Mouse (Mus musculus): Measurements from ENCODE around the gene Rcan2. TPM values are rescaled to one million over a fixed set of nuclear protein-coding genes. Genes with fewer than 3 reads are reported as not detected.

The Rcan2 gene
- polyA plus RNA-seq, 1 experiment, result not detected

DNA sequence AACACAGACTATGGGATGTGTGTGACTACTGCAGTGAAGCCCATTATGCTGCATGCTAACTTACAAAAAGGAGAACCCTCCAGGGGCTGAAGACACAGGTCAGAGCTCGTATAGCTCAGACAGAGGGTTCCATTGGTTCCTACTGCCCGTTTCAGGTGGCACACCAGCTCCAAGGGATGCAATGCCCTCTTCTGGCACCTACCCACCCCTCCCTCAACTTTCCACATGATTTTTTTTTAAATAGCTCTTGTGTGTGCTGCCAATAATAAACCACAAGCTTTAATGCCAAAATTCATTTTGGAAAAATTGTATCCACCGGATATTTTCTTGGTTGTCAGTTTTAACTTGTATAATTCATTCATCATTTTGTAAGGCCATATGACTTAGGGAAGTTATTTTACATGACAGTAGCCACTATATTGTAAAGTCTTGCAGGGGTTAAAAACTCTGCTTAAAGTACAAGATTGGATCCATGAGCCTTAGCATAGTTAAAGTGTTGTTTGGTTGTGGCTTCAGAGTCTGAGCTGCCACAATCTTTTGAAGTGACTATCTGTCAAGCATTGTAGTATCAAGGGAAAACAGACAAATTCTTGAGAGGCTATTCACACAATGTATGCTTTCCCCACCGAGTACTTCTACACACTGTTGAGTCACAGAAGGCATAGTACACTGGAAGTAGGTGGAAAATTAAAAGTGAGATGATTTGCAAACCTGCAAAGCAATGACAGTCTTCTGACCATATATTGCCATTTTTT, 212.8 kb downstream of the Rcan2 start:
- Histone ChIP-seq H3K4me1 (ENCODE audit: control insufficient read depth) (no peaks in the 10 kb centered on the region), H3K9me3 (ENCODE audit: control insufficient read depth, low read length) (no peaks in the 10 kb centered on the region), H3K36me3 (ENCODE audit: control insufficient read depth) (no peaks in the 10 kb centered on the region), H3K27me3 (ENCODE audit: control insufficient read depth) (no peaks in the 10 kb centered on the region), H3K4me3 (replicated peaks) (no peak overlapping the region)
- TF ChIP-seq TAL1 (IDR thresholded peaks at IDR 0.05; ENCODE audit: low read length), result no peak
- TF ChIP-seq GATA1 (IDR thresholded peaks at IDR 0.05; ENCODE audit: low read length), result no peak

DNA sequence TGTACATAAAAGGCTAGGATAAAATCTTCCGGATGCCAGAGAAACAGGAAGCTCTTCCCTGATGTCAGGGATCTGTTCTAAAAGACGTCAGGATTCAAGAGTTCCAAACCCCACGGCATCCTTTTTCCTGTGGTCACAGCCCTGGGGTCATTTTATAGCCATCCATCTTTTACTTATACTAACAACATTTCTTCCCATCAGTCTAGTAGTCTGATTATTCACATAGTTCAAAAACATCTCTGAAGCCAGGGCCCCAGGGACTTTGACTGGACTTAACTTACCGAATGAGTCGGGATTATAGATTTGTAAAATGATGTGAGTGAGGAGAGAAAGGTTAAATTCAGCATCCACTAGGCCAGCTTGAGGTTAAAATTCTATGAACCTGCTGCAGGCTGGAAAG, 215.2 kb downstream of the Rcan2 start:
- no peaks in the 10 kb centered on the region for H3K27me3 ChIP-seq (ENCODE audit: control insufficient read depth)
- H3K4me1 ChIP-seq (ENCODE audit: control insufficient read depth), result no peaks in the 10 kb centered on the region
- TF ChIP-seq GATA1 (IDR thresholded peaks at IDR 0.05; ENCODE audit: low read length), result no peak
- TF ChIP-seq TAL1 (IDR thresholded peaks at IDR 0.05; ENCODE audit: low read length), result no peak
- no peaks in the 10 kb centered on the region for H3K36me3 ChIP-seq (ENCODE audit: control insufficient read depth)
- H3K9me3 ChIP-seq (ENCODE audit: control insufficient read depth, low read length), result no peaks in the 10 kb centered on the region
- H3K4me3 ChIP-seq (replicated peaks), result no peak overlapping the region

DNA sequence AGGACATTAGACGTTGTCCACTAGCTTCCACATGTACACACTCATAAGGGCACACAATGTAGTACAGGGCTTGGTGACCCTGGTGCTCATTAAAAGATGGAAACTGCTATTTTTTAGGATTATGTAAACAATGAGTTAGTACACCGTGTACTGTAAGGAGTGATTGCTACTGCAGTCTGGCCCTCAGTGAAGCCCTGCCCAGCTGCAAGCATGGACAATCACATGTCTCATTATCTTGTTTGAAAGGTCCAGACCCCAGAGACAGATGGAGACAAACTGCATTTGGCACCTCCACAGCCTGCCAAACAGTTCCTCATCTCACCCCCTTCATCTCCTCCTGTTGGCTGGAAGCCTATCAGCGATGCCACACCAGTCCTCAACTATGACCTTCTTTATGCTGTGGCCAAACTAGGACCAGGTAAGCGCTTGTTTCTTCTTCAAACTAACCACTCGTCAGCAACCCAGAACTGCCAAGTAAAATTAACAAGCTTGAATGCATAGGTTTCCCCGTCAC, 219.6 kb downstream of the Rcan2 start:
- Histone ChIP-seq H3K27me3 (ENCODE audit: control insufficient read depth) (no peaks in the 10 kb centered on the region), H3K36me3 (ENCODE audit: control insufficient read depth) (no peaks in the 10 kb centered on the region), H3K4me3 (replicated peaks) (no peak overlapping the region), H3K4me1 (ENCODE audit: control insufficient read depth) (no peaks in the 10 kb centered on the region), H3K9me3 (ENCODE audit: control insufficient read depth, low read length) (no peaks in the 10 kb centered on the region)
- TF ChIP-seq TAL1 (IDR thresholded peaks at IDR 0.05; ENCODE audit: low read length), result no peak
- TF ChIP-seq GATA1 (IDR thresholded peaks at IDR 0.05; ENCODE audit: low read length), result no peak

DNA sequence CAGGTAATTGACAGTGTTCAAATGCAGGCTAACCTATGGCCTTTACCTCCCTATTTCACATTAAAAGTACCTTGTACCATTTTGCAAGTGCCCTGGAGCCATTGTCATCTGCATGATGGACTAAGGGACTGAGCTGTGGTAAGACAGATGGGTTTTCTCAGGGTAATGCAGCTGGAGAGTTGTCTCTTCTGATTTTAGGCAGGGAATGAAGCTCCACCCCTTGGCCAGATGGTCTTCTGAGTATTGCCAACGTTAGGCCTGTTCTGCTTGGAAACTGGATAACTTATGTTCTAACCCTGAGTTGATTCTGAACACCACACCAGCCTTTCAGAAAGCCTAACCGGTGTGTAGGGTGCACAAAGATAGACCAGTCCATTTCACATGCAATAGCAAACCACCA, 222.7 kb downstream of the Rcan2 start:
- no peaks in the 10 kb centered on the region for H3K4me1 ChIP-seq (ENCODE audit: control insufficient read depth)
- TF ChIP-seq TAL1 (IDR thresholded peaks at IDR 0.05; ENCODE audit: low read length) (no peak), GATA1 (IDR thresholded peaks at IDR 0.05; ENCODE audit: low read length) (no peak)

DNA sequence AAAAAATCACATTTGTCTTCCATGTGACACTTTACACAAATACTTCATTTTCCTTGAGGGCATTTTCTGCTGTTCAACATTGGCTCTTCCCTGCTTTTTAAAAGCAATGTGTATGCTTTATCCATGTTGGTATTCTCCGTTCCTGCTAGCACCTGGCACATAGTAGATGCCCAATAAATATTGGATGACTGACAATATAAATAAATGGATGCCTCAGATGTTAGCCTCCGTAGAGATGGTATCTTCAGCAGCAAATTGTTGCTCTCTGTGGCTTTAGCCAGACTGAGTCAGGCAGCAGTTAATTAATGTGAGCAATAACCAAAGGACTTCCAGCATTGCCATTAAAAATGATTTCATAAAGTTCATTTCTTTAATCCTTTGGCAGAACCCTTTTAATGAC, 223.9 kb downstream of the Rcan2 start:
- H3K36me3 ChIP-seq (ENCODE audit: control insufficient read depth), result no peaks in the 10 kb centered on the region
- TF ChIP-seq TAL1 (IDR thresholded peaks at IDR 0.05; ENCODE audit: low read length), result no peak
- no peak for TF ChIP-seq GATA1 (IDR thresholded peaks at IDR 0.05; ENCODE audit: low read length)
- H3K9me3 ChIP-seq (ENCODE audit: control insufficient read depth, low read length), result no peaks in the 10 kb centered on the region
- H3K27me3 ChIP-seq (ENCODE audit: control insufficient read depth), result no peaks in the 10 kb centered on the region
- H3K4me3 ChIP-seq (replicated peaks), result no peak overlapping the region
- H3K4me1 ChIP-seq (ENCODE audit: control insufficient read depth), result no peaks in the 10 kb centered on the region

More for the DNA sequence above, 222.7 kb downstream of the Rcan2 start:
- Histone ChIP-seq H3K9me3 (ENCODE audit: control insufficient read depth, low read length) (no peaks in the 10 kb centered on the region), H3K27me3 (ENCODE audit: control insufficient read depth) (no peaks in the 10 kb centered on the region), H3K4me3 (replicated peaks) (no peak overlapping the region), H3K36me3 (ENCODE audit: control insufficient read depth) (no peaks in the 10 kb centered on the region)

DNA sequence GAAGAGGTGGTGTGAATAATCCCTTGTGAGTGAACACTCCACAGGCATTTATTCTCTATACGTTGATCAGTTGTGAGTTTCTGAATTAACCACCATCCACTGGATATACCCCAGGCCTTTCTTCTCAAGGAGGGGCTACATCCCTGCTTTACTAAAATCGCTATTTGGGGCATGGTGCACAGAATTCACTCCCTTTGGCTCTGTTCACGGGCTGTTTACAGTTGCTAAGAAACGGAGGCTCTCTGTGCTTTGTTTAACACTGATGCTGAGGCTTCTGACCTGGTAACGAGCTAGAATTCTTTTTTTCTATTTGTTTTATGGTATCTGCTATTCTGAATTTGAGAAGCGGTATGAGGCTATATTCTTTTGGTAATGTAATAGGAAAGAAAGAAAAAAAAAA, 224.8 kb downstream of the Rcan2 start:
- no peaks in the 10 kb centered on the region for H3K27me3 ChIP-seq (ENCODE audit: control insufficient read depth)
- no peaks in the 10 kb centered on the region for H3K9me3 ChIP-seq (ENCODE audit: control insufficient read depth, low read length)
- no peak for TF ChIP-seq GATA1 (IDR thresholded peaks at IDR 0.05; ENCODE audit: low read length)
- no peak for TF ChIP-seq TAL1 (IDR thresholded peaks at IDR 0.05; ENCODE audit: low read length)

DNA sequence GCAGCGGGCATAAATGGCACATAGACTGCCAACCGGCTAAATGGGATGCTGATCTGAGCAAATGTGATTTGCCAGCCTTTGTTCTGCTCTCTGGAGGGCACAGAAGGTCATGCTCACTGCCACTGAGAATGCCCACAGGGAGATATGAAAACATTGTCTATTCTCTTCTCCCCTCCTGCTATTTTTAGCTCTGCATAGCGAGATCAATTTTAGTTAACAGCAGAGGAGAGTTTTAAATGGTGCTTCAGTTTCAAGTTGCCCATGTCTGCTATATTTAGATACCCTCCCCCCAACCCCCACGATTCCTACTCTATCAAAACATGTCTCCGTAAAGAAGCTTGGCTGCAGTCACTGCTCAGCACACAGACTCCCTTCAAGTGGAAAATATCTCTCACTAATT, 225.2 kb downstream of the Rcan2 start:
- H3K9me3 ChIP-seq (ENCODE audit: control insufficient read depth, low read length), result no peaks in the 10 kb centered on the region
- no peak for TF ChIP-seq TAL1 (IDR thresholded peaks at IDR 0.05; ENCODE audit: low read length)
- no peak for TF ChIP-seq GATA1 (IDR thresholded peaks at IDR 0.05; ENCODE audit: low read length)

More for the DNA sequence above, 224.8 kb downstream of the Rcan2 start:
- Histone ChIP-seq H3K4me1 (ENCODE audit: control insufficient read depth) (no peaks in the 10 kb centered on the region), H3K4me3 (replicated peaks) (no peak overlapping the region), H3K36me3 (ENCODE audit: control insufficient read depth) (no peaks in the 10 kb centered on the region)

DNA sequence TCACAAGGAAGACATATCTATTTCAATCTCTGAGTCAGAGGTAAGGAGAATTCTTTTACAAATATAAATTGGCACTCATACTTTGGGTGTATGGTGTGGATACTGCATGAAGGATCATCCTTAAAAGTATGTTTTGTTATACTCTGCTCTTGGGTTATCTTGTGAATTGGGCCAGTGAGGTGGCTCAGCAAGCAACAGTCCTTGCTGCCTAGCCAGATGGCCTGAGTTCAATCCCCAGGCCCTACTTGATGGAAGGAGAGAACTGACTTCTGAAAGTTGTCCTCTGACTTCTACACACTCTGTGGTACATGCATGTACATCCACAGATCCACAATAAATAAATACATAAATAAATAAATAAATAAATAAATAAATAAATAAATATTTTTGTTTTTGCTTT, 225.6 kb downstream of the Rcan2 start:
- Histone ChIP-seq H3K4me1 (ENCODE audit: control insufficient read depth) (no peaks in the 10 kb centered on the region), H3K9me3 (ENCODE audit: control insufficient read depth, low read length) (no peaks in the 10 kb centered on the region), H3K36me3 (ENCODE audit: control insufficient read depth) (no peaks in the 10 kb centered on the region), H3K4me3 (replicated peaks) (no peak overlapping the region), H3K27me3 (ENCODE audit: control insufficient read depth) (no peaks in the 10 kb centered on the region)
- TF ChIP-seq TAL1 (IDR thresholded peaks at IDR 0.05; ENCODE audit: low read length) (no peak), GATA1 (IDR thresholded peaks at IDR 0.05; ENCODE audit: low read length) (no peak)

More for the DNA sequence above, 225.2 kb downstream of the Rcan2 start:
- no peak overlapping the region for H3K4me3 ChIP-seq (replicated peaks)
- H3K27me3 ChIP-seq (ENCODE audit: control insufficient read depth), result no peaks in the 10 kb centered on the region
- no peaks in the 10 kb centered on the region for H3K4me1 ChIP-seq (ENCODE audit: control insufficient read depth)
- H3K36me3 ChIP-seq (ENCODE audit: control insufficient read depth), result no peaks in the 10 kb centered on the region

DNA sequence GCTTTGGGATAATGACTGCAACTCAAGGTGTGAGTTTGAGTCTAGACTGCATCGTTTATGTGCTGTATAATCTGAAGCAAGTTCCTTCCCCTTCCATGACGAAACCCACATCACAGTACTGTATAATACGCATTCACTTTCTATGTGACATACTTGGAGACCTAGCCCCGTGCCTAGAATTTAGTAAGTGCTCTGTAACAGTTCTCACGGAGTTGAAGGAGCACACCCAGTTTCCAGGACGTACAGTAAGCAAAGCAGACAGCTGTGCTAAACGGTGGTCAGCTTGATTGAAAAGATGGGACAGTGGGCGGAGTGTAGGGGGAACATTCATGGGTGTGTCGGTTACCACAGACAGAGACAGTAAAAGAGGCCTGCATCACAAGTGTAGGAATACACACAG, 226.2 kb downstream of the Rcan2 start:
- no peaks in the 10 kb centered on the region for H3K36me3 ChIP-seq (ENCODE audit: control insufficient read depth)
- H3K4me3 ChIP-seq (replicated peaks), result no peak overlapping the region
- TF ChIP-seq GATA1 (IDR thresholded peaks at IDR 0.05; ENCODE audit: low read length) (no peak), TAL1 (IDR thresholded peaks at IDR 0.05; ENCODE audit: low read length) (no peak)
- H3K27me3 ChIP-seq (ENCODE audit: control insufficient read depth), result no peaks in the 10 kb centered on the region
- H3K9me3 ChIP-seq (ENCODE audit: control insufficient read depth, low read length), result no peaks in the 10 kb centered on the region
- no peaks in the 10 kb centered on the region for H3K4me1 ChIP-seq (ENCODE audit: control insufficient read depth)
